In the genomic region with DNA sequence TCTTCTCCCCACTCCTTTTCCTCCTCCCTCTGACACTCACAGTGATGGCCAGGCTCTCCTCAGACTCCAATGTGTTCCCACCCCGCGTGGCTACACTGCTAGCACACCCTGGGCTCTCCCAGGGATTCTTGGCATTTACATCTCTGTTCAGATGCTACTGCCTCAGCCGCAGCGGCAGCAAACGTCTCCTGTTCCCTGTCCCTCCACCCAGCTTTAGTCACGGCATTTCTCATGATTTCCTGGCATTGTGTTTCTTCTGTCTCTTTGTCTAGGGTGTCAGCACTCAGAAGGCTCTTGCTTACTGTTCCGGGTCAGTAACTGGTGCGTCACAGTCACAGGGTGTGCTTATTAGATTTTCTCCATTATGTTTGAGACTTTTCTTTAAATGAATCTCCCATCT, we compare ENCODE assay signal across 9 mouse cellular contexts.
DNase-seq lines count a peak whose midpoint lies in the region; ATAC-seq and TF ChIP-seq lines count a peak whose summit lies in the region.
"Had no signal": no experiment of that assay in that cellular context is flagged by ENCODE, and none has a peak within 500 bp of the region (broad histone marks: within the 10 kb centered on the region; RNA-seq: fewer than 3 reads in every experiment).

No protein-coding gene starts in this region.

- H3K27me3 ChIP-seq in neural tube, embryonic 13.5 days = no peaks in the 10 kb centered on the region
- no peaks in the 10 kb centered on the region for H3K27me3 ChIP-seq in intestine, postnatal 0 days (replicated peaks; ENCODE audit: control insufficient read depth, insufficient read depth, low read length)

- no peak for ATAC-seq in neural tube, embryonic 13.5 days (ENCODE audit: low read depth)
- no peak for ATAC-seq in intestine, postnatal 0 days
- ATAC-seq in megakaryocyte-erythroid progenitor cell, adult 5-6 weeks (replicated peaks; ENCODE audit: low FRiP score, low TSS enrichment, poor library complexity, severe bottlenecking) = no peak

- peaks cover 43% of the 10 kb centered on the region for H3K4me1 ChIP-seq in neural tube, embryonic 13.5 days (replicated peaks)
- H3K4me1 ChIP-seq in intestine, postnatal 0 days (replicated peaks; ENCODE audit: control insufficient read depth, insufficient read depth, low read length) = no peaks in the 10 kb centered on the region

- H3K9ac ChIP-seq in neural tube, embryonic 13.5 days = no peak overlapping the region
- no peak overlapping the region for H3K9ac ChIP-seq in intestine, postnatal 0 days (ENCODE audit: low read depth, low read length)

- TF ChIP-seq CTCF in intestine, postnatal 0 days (IDR thresholded peaks at IDR 0.05; ENCODE audit: low read depth) = no peak

- peak; percentile 41 for DNase-seq in cerebellum, adult 11-12 months
- DNase-seq in cerebellum, postnatal 4 days (ENCODE audit: low spot score in 2 of 2) = no peak
- DNase-seq in kidney, postnatal 10 days = peak; percentile 14
- no peak for DNase-seq in kidney, postnatal 25 days
- peak; percentile 57 for DNase-seq in fibroblast of lung, adult 2 months (ENCODE audit: low read depth)

- H3K36me3 ChIP-seq in neural tube, embryonic 13.5 days = no peaks in the 10 kb centered on the region
- H3K36me3 ChIP-seq in intestine, postnatal 0 days (ENCODE audit: control insufficient read depth, insufficient read depth) = no peaks in the 10 kb centered on the region; the same call in 1 of the 2 replicates

- H3K27ac ChIP-seq in neural tube, embryonic 13.5 days (replicated peaks) = peak overlapping the region; percentile 69
- H3K27ac ChIP-seq in intestine, postnatal 0 days (ENCODE audit: low read depth, low read length) = no peak overlapping the region
- H3K27ac ChIP-seq: macrophage had no signal

- no peak overlapping the region for H3K4me2 ChIP-seq in neural tube, embryonic 13.5 days
- H3K4me2 ChIP-seq in intestine, postnatal 0 days (replicated peaks; ENCODE audit: low read depth) = no peak overlapping the region

- no peaks in the 10 kb centered on the region for H3K9me3 ChIP-seq in neural tube, embryonic 13.5 days
- no peaks in the 10 kb centered on the region for H3K9me3 ChIP-seq in intestine, postnatal 0 days (ENCODE audit: control insufficient read depth)

- H3K4me3 ChIP-seq in neural tube, embryonic 13.5 days = no peak overlapping the region
- no peak overlapping the region for H3K4me3 ChIP-seq in intestine, postnatal 0 days (ENCODE audit: low read depth, low read length)

- 25% methylated on average over 8 of the region's 8 CpGs for WGBS in neural tube, embryonic 13.5 days
- 70% methylated on average over 8 of the region's 8 CpGs for WGBS in intestine, postnatal 0 days

Comparison
In these comparisons a context has a peak if more than half of its experiments do, and no peak if none do; other contexts are left out.
1. DNase-seq: peak in cerebellum, adult 11-12 months (single experiment), kidney, postnatal 10 days (single experiment) and fibroblast of lung, adult 2 months (single experiment); none in cerebellum, postnatal 4 days (0 of 2) and kidney, postnatal 25 days (0 of 2).